Mouse (Mus musculus): ENCODE measurements around the gene Clmp. TPM values are rescaled to one million over a fixed set of nuclear protein-coding genes. Genes with fewer than 3 reads are reported as not detected.

Clmp gene
- total and polyA plus RNA-seq, 3 experiments = 2.8 to 5.5 (median 4.4) TPM

- Histone ChIP-seq H3K36me3 (ENCODE audit: control insufficient read depth, insufficient read depth, low read length) (no peaks in the 10 kb centered on the region), H3K4me3 (no peak overlapping the region), H3K27ac (no peak overlapping the region), H3K9ac (ENCODE audit: low read depth, low read length) (no peak overlapping the region), H3K4me1 (ENCODE audit: control insufficient read depth, insufficient read depth, low read length) (peaks cover 1% of the 10 kb centered on the region; the same call in 1 of the 2 replicates), H3K79me2 (replicated peaks; ENCODE audit: control insufficient read depth, insufficient read depth, low read length) (no peaks in the 10 kb centered on the region), H3K27me3 (ENCODE audit: control insufficient read depth, insufficient read depth, low read length) (no peaks in the 10 kb centered on the region)
- TF ChIP-seq EP300 (IDR thresholded peaks at IDR 0.05; ENCODE audit: insufficient read depth, low read depth, low read length) (no peak), POLR2A (IDR thresholded peaks at IDR 0.05; ENCODE audit: insufficient read depth, low read depth, low read length) (no peak), CTCF (IDR thresholded peaks at IDR 0.05) (no peak)
- intact Hi-C loops (cut with DNase I) = no loop called here
- DNase-seq = no peak
- WGBS = 83% methylated on average over 12 of the region's 12 CpGs
Observed at GRCm38 (mm10) chr9:40694284-40694683, 8.5 kb downstream of the Clmp start.

GRCm38 (mm10) chr9:40696086-40696485 is 10.3 kb downstream of the Clmp start:
- intact Hi-C loops (cut with DNase I) = no loop called here
- no peaks in the 10 kb centered on the region for H3K27me3 ChIP-seq (ENCODE audit: control insufficient read depth, insufficient read depth, low read length)
- H3K36me3 ChIP-seq (ENCODE audit: control insufficient read depth, insufficient read depth, low read length) = no peaks in the 10 kb centered on the region
- no peaks in the 10 kb centered on the region for H3K79me2 ChIP-seq (replicated peaks; ENCODE audit: control insufficient read depth, insufficient read depth, low read length)
- H3K9ac ChIP-seq (ENCODE audit: low read depth, low read length) = no peak overlapping the region
- WGBS = 81% methylated on average over 4 of the region's 4 CpGs
- no peak overlapping the region for H3K27ac ChIP-seq
- H3K4me3 ChIP-seq = no peak overlapping the region
- no peak for DNase-seq
- TF ChIP-seq POLR2A (IDR thresholded peaks at IDR 0.05; ENCODE audit: insufficient read depth, low read depth, low read length) (no peak), CTCF (IDR thresholded peaks at IDR 0.05) (no peak), EP300 (IDR thresholded peaks at IDR 0.05; ENCODE audit: insufficient read depth, low read depth, low read length) (no peak)
- 0 out of 2 replicates have a peak, but pooled peaks cover 1% of the 10 kb centered on the region for H3K4me1 ChIP-seq (ENCODE audit: control insufficient read depth, insufficient read depth, low read length)

GRCm38 (mm10) chr9:40699194-40699593 is 13.4 kb downstream of the Clmp start:
- Histone ChIP-seq H3K27ac (no peak overlapping the region), H3K79me2 (replicated peaks; ENCODE audit: control insufficient read depth, insufficient read depth, low read length) (no peaks in the 10 kb centered on the region), H3K9ac (ENCODE audit: low read depth, low read length) (no peak overlapping the region), H3K36me3 (ENCODE audit: control insufficient read depth, insufficient read depth, low read length) (no peaks in the 10 kb centered on the region), H3K27me3 (ENCODE audit: control insufficient read depth, insufficient read depth, low read length) (no peaks in the 10 kb centered on the region), H3K4me3 (no peak overlapping the region), H3K4me1 (ENCODE audit: control insufficient read depth, insufficient read depth, low read length) (no peaks in the 10 kb centered on the region)
- intact Hi-C loops (cut with DNase I) = no loop called here
- no peak for DNase-seq
- WGBS = 81% methylated on average over 3 of the region's 3 CpGs
- TF ChIP-seq CTCF (IDR thresholded peaks at IDR 0.05) (no peak), EP300 (IDR thresholded peaks at IDR 0.05; ENCODE audit: insufficient read depth, low read depth, low read length) (no peak), POLR2A (IDR thresholded peaks at IDR 0.05; ENCODE audit: insufficient read depth, low read depth, low read length) (no peak)

- WGBS = 84% methylated on average over 5 of the region's 5 CpGs
- Histone ChIP-seq H3K4me3 (no peak overlapping the region), H3K36me3 (ENCODE audit: control insufficient read depth, insufficient read depth, low read length) (no peaks in the 10 kb centered on the region), H3K27ac (no peak overlapping the region), H3K27me3 (ENCODE audit: control insufficient read depth, insufficient read depth, low read length) (no peaks in the 10 kb centered on the region), H3K9ac (ENCODE audit: low read depth, low read length) (no peak overlapping the region), H3K79me2 (replicated peaks; ENCODE audit: control insufficient read depth, insufficient read depth, low read length) (no peaks in the 10 kb centered on the region), H3K4me1 (ENCODE audit: control insufficient read depth, insufficient read depth, low read length) (no peaks in the 10 kb centered on the region)
- no peak for DNase-seq
- TF ChIP-seq POLR2A (IDR thresholded peaks at IDR 0.05; ENCODE audit: insufficient read depth, low read depth, low read length) = no peak
- TF ChIP-seq CTCF (IDR thresholded peaks at IDR 0.05) = no peak
- no peak for TF ChIP-seq EP300 (IDR thresholded peaks at IDR 0.05; ENCODE audit: insufficient read depth, low read depth, low read length)
- intact Hi-C loops (cut with DNase I) = no loop called here
Observed at GRCm38 (mm10) chr9:40700253-40700652, 14.5 kb downstream of the Clmp start.

GRCm38 (mm10) chr9:40704364-40705276 is 18.9 kb downstream of the Clmp start:
- TF ChIP-seq CTCF (IDR thresholded peaks at IDR 0.05) (no peak), POLR2A (IDR thresholded peaks at IDR 0.05; ENCODE audit: insufficient read depth, low read depth, low read length) (no peak), EP300 (IDR thresholded peaks at IDR 0.05; ENCODE audit: insufficient read depth, low read depth, low read length) (no peak)
- 56% methylated on average over 10 of the region's 10 CpGs for WGBS

More at GRCm38 (mm10) chr9:40704364-40705276, 18.9 kb downstream of the Clmp start:
- no peak overlapping the region for H3K4me3 ChIP-seq
- intact Hi-C loops (cut with DNase I) = no loop called here
- H3K9ac ChIP-seq (ENCODE audit: low read depth, low read length) = no peak overlapping the region
- DNase-seq = no peak
- no peaks in the 10 kb centered on the region for H3K27me3 ChIP-seq (ENCODE audit: control insufficient read depth, insufficient read depth, low read length)
- H3K79me2 ChIP-seq (replicated peaks; ENCODE audit: control insufficient read depth, insufficient read depth, low read length) = no peaks in the 10 kb centered on the region
- H3K36me3 ChIP-seq (ENCODE audit: control insufficient read depth, insufficient read depth, low read length) = no peaks in the 10 kb centered on the region
- no peaks in the 10 kb centered on the region for H3K4me1 ChIP-seq (ENCODE audit: control insufficient read depth, insufficient read depth, low read length)
- no peak overlapping the region for H3K27ac ChIP-seq
